Mouse (Mus musculus): ENCODE measurements around the gene Stard8. TPM values are rescaled to one million over a fixed set of nuclear protein-coding genes. Genes with fewer than 3 reads are reported as not detected.

The Stard8 gene
- polyA plus RNA-seq, 1 experiment = 9.0 TPM

- 79% methylated on average over 5 of the region's 5 CpGs for WGBS
- no peak overlapping the region for H3K27ac ChIP-seq (ENCODE audit: insufficient read depth, low read length)
- no peak for DNase-seq
Observed at GRCm38 (mm10) chrX:99046360-99047055, 43.5 kb downstream of the Stard8 start.

GRCm38 (mm10) chrX:99048111-99048510 is 45.1 kb downstream of the Stard8 start:
- Histone ChIP-seq H3K27me3 (ENCODE audit: control insufficient read depth, insufficient read depth, low read length) (no peaks in the 10 kb centered on the region), H3K4me1 (ENCODE audit: control insufficient read depth, insufficient read depth, low read length) (no peaks in the 10 kb centered on the region), H3K27ac (ENCODE audit: insufficient read depth, low read length) (no peak overlapping the region), H3K4me3 (replicated peaks; ENCODE audit: insufficient read depth, low read depth, low read length) (no peak overlapping the region)
- no peak for DNase-seq
- WGBS = 53% methylated on average over 4 of the region's 4 CpGs
- TF ChIP-seq CTCF (IDR thresholded peaks at IDR 0.05; ENCODE audit: borderline replicate concordance, insufficient read depth, low read depth, low read length) (no peak), POLR2A (IDR thresholded peaks at IDR 0.05; ENCODE audit: borderline replicate concordance, insufficient read depth, low read length) (no peak)

More at GRCm38 (mm10) chrX:99046360-99047055, 43.5 kb downstream of the Stard8 start:
- Histone ChIP-seq H3K27me3 (ENCODE audit: control insufficient read depth, insufficient read depth, low read length) (no peaks in the 10 kb centered on the region), H3K4me1 (ENCODE audit: control insufficient read depth, insufficient read depth, low read length) (no peaks in the 10 kb centered on the region), H3K4me3 (replicated peaks; ENCODE audit: insufficient read depth, low read depth, low read length) (no peak overlapping the region)
- TF ChIP-seq POLR2A (IDR thresholded peaks at IDR 0.05; ENCODE audit: borderline replicate concordance, insufficient read depth, low read length) (no peak), CTCF (IDR thresholded peaks at IDR 0.05; ENCODE audit: borderline replicate concordance, insufficient read depth, low read depth, low read length) (no peak)

DNA sequence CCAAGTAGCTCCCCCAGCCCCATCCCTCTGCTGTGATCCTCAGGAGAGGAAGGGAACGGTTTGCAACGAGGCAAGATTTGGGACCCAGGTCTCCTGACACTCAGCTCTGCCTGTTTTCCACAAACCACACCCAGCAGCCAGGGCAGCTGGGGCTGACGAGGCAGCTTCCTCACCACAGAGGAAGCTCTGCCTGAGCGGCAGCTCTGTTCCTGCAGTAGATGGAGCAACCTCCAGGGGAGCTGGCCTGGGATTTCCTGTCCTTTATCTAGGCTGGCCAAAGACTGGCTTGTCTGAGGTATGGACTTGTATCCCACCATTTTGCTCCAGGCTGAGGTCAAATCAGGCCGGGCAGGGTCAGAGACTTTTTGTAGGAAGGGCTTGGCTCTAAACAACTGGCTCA is 46.2 kb downstream of the Stard8 start:
- H3K4me1 ChIP-seq (ENCODE audit: control insufficient read depth, insufficient read depth, low read length) = no peaks in the 10 kb centered on the region
- no peak overlapping the region for H3K27ac ChIP-seq (ENCODE audit: insufficient read depth, low read length)
- no peaks in the 10 kb centered on the region for H3K27me3 ChIP-seq (ENCODE audit: control insufficient read depth, insufficient read depth, low read length)
- no peak for TF ChIP-seq POLR2A (IDR thresholded peaks at IDR 0.05; ENCODE audit: borderline replicate concordance, insufficient read depth, low read length)
- no peak for TF ChIP-seq CTCF (IDR thresholded peaks at IDR 0.05; ENCODE audit: borderline replicate concordance, insufficient read depth, low read depth, low read length)
- no peak for DNase-seq
- H3K4me3 ChIP-seq (replicated peaks; ENCODE audit: insufficient read depth, low read depth, low read length) = no peak overlapping the region
- whole genome bisulfite sequencing = 57% methylated on average over 5 of the region's 5 CpGs

- TF ChIP-seq CTCF (IDR thresholded peaks at IDR 0.05; ENCODE audit: borderline replicate concordance, insufficient read depth, low read depth, low read length) (no peak), POLR2A (IDR thresholded peaks at IDR 0.05; ENCODE audit: borderline replicate concordance, insufficient read depth, low read length) (no peak)
- Histone ChIP-seq H3K4me3 (replicated peaks; ENCODE audit: insufficient read depth, low read depth, low read length) (no peak overlapping the region), H3K4me1 (ENCODE audit: control insufficient read depth, insufficient read depth, low read length) (no peaks in the 10 kb centered on the region), H3K27ac (ENCODE audit: insufficient read depth, low read length) (no peak overlapping the region), H3K27me3 (ENCODE audit: control insufficient read depth, insufficient read depth, low read length) (no peaks in the 10 kb centered on the region)
- 74% methylated on average over 10 of the region's 10 CpGs for WGBS
- DNase-seq = no peak
Observed at GRCm38 (mm10) chrX:99050736-99051481, 47.9 kb downstream of the Stard8 start.

DNA sequence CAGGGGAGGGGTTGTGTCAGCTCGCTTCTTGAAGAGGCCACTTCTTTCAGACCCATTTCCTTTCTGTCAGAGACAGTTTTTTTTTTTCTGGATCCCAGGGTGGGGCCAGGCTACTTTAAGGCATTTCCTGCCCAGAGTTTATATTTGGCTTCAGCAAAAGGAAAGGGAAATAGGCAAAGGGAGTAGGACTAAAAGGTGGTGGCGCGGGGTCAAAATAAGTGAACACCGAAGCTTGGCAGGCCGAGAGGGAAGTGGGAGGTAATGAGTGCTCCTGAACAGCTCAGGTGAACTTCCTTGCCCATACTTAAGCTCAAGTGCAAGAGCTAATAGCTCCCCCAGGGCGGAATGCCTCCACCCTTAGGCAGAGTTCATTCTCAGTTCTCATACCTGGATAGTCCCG is 49.2 kb downstream of the Stard8 start:
- DNase-seq = no peak
- WGBS = 84% methylated on average over 7 of the region's 7 CpGs
- Histone ChIP-seq H3K27ac (ENCODE audit: insufficient read depth, low read length) (no peak overlapping the region), H3K4me1 (ENCODE audit: control insufficient read depth, insufficient read depth, low read length) (no peaks in the 10 kb centered on the region), H3K27me3 (ENCODE audit: control insufficient read depth, insufficient read depth, low read length) (no peaks in the 10 kb centered on the region), H3K4me3 (replicated peaks; ENCODE audit: insufficient read depth, low read depth, low read length) (no peak overlapping the region)
- TF ChIP-seq POLR2A (IDR thresholded peaks at IDR 0.05; ENCODE audit: borderline replicate concordance, insufficient read depth, low read length) (no peak), CTCF (IDR thresholded peaks at IDR 0.05; ENCODE audit: borderline replicate concordance, insufficient read depth, low read depth, low read length) (no peak)

DNA sequence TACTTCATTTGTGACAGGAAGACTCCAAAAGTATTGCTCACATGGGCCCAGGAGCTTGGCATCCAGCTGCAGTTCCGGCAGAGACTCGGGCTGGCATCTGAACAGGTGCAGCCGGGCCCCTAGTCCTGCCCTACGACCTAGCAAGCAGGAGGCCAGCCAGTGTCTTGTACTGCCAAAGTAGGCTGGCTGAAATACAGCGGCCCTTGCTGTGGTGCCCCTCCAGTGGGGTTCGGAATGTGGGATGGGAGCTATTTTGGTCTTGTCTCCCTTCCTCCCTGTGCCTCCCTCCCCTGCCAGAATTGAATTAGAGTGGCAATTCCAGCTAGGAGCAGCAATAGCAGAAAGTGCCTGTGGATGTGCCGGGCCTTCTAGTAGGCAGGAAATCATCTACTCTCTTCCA is 51.5 kb downstream of the Stard8 start:
- H3K27me3 ChIP-seq (ENCODE audit: control insufficient read depth, insufficient read depth, low read length) = no peaks in the 10 kb centered on the region
- H3K27ac ChIP-seq (ENCODE audit: insufficient read depth, low read length) = no peak overlapping the region
- H3K4me1 ChIP-seq (ENCODE audit: control insufficient read depth, insufficient read depth, low read length) = no peaks in the 10 kb centered on the region
- H3K4me3 ChIP-seq (replicated peaks; ENCODE audit: insufficient read depth, low read depth, low read length) = no peak overlapping the region
- no peak for TF ChIP-seq CTCF (IDR thresholded peaks at IDR 0.05; ENCODE audit: borderline replicate concordance, insufficient read depth, low read depth, low read length)
- TF ChIP-seq POLR2A (IDR thresholded peaks at IDR 0.05; ENCODE audit: borderline replicate concordance, insufficient read depth, low read length) = no peak
- 31% methylated on average over 7 of the region's 7 CpGs for WGBS
- DNase-seq = no peak

DNA sequence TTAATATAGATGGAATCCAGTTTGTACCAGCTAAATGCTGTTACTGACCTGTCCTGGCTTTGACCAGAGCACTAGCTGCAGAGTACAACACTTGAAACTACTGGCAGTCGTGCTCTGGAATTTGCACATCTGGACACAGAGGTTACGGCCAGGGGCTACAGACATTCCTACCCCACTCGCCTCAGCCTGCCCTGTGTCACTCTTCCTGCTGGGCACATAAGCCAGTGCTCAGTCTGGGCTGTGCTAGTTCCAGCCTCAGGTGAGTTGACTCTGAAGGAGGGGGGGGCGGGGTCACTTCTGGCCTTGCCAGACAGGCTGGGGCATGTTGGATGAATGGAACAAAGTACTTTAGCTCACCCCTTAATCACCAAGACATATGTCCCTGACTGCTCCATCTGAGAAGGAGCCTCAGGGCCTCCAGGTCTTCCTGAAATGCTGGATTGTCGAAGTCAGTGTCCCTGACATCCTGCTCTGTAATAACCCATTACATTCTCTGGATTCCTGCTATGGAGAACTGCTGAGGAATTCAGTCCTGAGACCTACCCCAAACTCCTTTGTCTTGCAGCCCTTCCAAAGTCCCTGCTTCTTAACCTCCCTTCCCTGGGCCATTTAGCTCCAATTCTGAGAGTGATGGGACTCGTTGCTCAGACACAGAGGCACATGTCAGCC is 54.9 kb downstream of the Stard8 start:
- Histone ChIP-seq H3K4me3 (replicated peaks; ENCODE audit: insufficient read depth, low read depth, low read length) (no peak overlapping the region), H3K27me3 (ENCODE audit: control insufficient read depth, insufficient read depth, low read length) (no peaks in the 10 kb centered on the region), H3K4me1 (ENCODE audit: control insufficient read depth, insufficient read depth, low read length) (no peaks in the 10 kb centered on the region), H3K27ac (ENCODE audit: insufficient read depth, low read length) (no peak overlapping the region)
- WGBS = 79% methylated on average over 6 of the region's 6 CpGs
- DNase-seq = no peak
- no peak for TF ChIP-seq POLR2A (IDR thresholded peaks at IDR 0.05; ENCODE audit: borderline replicate concordance, insufficient read depth, low read length)
- TF ChIP-seq CTCF (IDR thresholded peaks at IDR 0.05; ENCODE audit: borderline replicate concordance, insufficient read depth, low read depth, low read length) = no peak
